Mouse (Mus musculus): ENCODE results near the gene Ttll10. TPM values are rescaled to one million over a fixed set of nuclear protein-coding genes. Genes with fewer than 3 reads are reported as not detected.

Ttll10 gene
- total RNA-seq, 2 experiments from 2014 or later: not detected

DNA sequence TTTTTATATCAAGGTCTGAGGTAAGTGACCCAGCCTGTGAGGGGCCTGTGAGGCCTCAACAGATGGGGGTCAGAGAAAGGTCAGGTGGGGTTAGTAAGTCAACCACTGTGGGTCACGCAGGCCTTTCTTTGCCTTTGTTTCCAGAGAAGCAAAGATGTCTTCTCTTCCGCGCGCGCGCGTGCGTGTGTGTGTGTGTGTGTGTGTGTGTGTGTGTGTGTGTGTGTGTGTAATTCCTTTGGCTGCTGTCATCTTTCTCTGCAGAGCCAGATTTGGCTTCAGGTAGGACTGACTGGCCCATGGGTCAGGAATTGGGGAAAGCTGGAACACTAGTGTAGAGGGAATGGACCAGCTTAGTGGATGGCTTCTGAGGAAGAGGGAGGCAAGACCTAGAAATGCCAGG lies 10.5 kb upstream of the Ttll10 start:
- intact Hi-C loops (cut with DNase I; ENCODE audit: low total_unique reads): no loop called here
- no peak for DNase-seq

DNA sequence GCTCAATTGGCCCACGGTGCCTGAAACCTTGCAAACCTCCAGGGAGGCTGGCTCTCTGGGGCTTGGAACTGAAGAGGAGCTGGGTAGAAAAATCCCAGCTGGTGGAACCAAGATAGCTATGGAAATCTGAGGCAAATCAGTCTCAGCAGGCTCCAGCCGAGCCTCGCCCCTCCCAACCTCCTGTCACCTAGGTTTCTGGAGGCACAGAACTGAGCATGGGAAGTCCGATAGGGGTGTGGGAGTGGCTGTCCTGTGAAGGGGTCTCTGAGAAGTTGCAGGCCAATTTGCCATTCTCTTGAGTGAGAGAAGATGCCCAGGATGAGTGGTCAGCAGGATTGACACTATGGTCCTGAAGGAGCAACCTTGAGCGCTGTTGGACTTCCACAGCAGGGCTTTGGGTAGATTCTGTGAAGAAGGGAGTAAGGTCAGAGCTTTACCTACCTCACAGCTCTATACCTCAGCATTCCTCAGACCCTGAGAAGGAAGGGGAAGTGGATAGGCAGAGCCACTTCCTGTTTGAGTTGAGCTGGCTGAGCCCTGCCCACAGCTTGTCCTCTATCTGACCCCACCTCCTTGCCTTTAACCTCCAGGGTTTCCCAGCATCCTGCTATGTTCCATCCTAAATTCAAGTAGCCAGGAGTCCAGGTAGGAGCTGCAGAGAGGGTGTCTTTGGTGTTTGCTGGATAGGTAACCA lies 8.2 kb upstream of the Ttll10 start:
- intact Hi-C loops (cut with DNase I; ENCODE audit: low total_unique reads): no loop called here
- no peak for DNase-seq

- DNase-seq: no peak
- intact Hi-C loops (cut with DNase I; ENCODE audit: low total_unique reads): no loop called here
These were observed 6.1 kb upstream of the Ttll10 start for GRCm38 (mm10) chr4:156065156-156065894.

GRCm38 (mm10) chr4:156064510-156064897 lies 5.3 kb upstream of the Ttll10 start:
- intact Hi-C loops (cut with DNase I; ENCODE audit: low total_unique reads): no loop called here

GRCm38 (mm10) chr4:156063861-156064509 lies 4.8 kb upstream of the Ttll10 start:
- intact Hi-C loops (cut with DNase I; ENCODE audit: low total_unique reads): no loop called here
- DNase-seq: no peak

More at GRCm38 (mm10) chr4:156064510-156064897, 5.3 kb upstream of the Ttll10 start:
- DNase-seq: no peak

DNA sequence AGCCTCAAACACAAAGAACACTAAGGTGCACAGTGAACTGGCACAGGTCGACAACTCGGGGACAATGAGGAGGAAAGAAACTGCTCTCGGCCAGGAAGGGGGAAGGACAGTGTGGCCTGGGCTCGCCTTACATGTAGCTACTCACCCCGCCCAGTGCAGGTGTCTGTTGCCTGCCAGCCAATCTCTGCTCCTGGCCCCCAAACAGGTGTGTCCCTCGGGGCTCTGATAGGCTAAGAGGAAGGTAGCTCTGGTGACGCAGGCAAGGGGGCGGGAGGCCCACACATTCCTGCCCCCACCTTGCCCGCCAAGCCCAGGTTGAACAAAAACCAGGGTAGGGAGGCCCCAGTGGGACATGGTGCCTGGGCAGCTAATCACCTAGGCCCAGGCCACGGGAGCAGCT lies 499 bp upstream of the Ttll10 start:
- intact Hi-C loops (cut with DNase I; ENCODE audit: low total_unique reads): no loop called here
- DNase-seq: no peak

- intact Hi-C loops (cut with DNase I; ENCODE audit: low total_unique reads): no loop called here
- DNase-seq: no peak
These were observed 388 bp downstream of the Ttll10 start for GRCm38 (mm10) chr4:156058826-156059225.

DNA sequence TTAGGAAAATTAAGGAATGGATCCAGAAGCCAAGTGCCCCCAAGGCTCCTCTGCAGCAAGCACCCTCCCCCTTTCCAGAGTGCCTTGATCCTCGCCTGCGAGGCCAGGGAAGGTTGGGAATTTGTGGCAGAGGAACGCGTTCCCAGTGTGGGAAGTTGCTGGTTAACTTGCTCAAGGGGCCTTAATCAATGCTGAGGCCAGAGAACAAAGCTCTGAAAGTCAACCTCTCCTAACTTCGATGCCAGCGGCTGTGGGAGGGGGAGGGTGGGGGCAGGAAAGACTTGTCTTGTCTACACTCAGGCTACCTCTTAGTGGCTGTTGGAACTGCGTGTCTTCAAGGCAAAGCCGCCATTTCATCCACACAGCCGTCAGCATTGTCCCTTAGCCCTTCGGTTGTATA lies 1.5 kb downstream of the Ttll10 start:
- intact Hi-C loops (cut with DNase I; ENCODE audit: low total_unique reads): no loop called here
- DNase-seq: no peak

GRCm38 (mm10) chr4:156055173-156055572 lies 4.0 kb downstream of the Ttll10 start:
- no peak for DNase-seq
- intact Hi-C loops (cut with DNase I; ENCODE audit: low total_unique reads): no loop called here

DNA sequence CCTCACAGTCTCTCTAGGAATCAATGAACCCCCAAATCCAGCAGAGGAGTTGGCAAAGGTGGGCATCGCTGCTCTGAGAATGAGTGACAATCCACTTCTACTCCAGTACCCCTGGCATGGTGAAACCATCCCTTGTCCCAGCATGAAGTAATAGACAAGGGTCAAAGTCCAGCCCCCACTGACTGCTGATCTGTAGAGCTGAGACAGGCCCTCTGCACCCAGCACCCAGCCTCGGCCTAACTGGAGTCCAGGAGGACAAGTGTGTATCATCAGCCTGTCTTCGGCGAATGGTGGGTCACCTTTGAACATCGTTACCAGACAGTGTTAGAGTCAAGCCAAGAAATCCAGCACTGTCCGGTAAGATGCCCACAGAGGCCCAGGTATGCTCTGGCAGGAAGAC lies 4.6 kb downstream of the Ttll10 start:
- intact Hi-C loops (cut with DNase I; ENCODE audit: low total_unique reads): no loop called here
- DNase-seq: no peak

GRCm38 (mm10) chr4:156054130-156054529 lies 5.1 kb downstream of the Ttll10 start:
- intact Hi-C loops (cut with DNase I; ENCODE audit: low total_unique reads): no loop called here
- DNase-seq: no peak

DNA sequence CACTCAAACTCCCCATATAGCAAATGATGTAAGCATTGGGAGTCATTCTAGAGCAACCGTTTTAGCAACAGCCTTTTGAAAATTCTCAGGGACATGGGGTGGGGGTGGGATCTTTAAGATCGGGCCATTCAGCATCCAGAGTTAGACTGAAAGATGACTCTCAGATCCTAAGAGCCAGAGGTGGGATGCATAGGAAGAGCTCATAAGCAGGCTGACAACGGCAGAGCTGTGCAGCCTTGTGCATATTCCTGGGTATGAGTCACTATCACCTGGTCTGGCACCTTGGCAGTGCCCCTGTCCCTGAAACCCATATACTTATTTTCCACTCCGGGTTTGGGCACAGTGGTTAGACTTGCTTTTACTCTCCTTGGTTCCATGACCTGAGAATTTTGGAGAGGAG lies 6.1 kb downstream of the Ttll10 start:
- intact Hi-C loops (cut with DNase I; ENCODE audit: low total_unique reads): no loop called here
- no peak for DNase-seq

DNA sequence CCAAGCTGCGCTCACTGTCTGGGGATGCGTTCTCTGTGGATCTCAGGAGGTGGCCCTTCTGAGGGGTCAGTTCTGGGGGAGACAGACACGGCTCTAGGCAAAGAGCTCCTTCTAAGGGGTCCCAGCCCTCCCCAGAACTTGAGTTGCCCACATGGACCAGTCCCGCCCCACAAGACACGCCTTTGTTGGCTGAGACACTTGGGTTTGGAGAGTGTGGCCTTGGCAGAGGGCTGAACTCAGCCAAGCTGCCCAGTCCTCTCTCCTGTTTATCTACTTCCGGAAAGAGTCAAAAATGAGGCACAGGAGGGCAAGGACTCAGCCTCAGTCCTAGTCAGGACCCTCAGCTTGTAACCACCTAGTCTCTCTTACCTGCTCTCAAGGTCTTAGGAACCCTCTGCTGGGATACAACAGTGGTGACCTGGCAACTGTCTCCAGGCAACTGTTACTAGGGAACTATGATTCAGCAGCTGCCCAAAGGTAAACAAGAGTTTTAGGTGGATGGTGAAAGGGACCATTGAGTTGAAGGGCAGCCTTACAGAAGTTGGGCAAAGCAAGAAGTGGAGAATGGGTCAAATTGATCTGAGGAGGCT lies 8.7 kb downstream of the Ttll10 start:
- intact Hi-C loops (cut with DNase I; ENCODE audit: low total_unique reads): no loop called here
- no peak for DNase-seq

- no peak for DNase-seq
- intact Hi-C loops (cut with DNase I; ENCODE audit: low total_unique reads): no loop called here
These were observed 9.4 kb downstream of the Ttll10 start for GRCm38 (mm10) chr4:156049779-156050178.

- intact Hi-C loops (cut with DNase I; ENCODE audit: low total_unique reads): no loop called here
These were observed 14.5 kb downstream of the Ttll10 start for GRCm38 (mm10) chr4:156044754-156045153.

GRCm38 (mm10) chr4:156034901-156035300 lies 24.3 kb downstream of the Ttll10 start:
- intact Hi-C loops (cut with DNase I; ENCODE audit: low total_unique reads): loop anchor here (5.0 kb wide), 1 partner anchor 48 kb away; no protein-coding TSS in a partner anchor
- no peak for DNase-seq

More at GRCm38 (mm10) chr4:156044754-156045153, 14.5 kb downstream of the Ttll10 start:
- no peak for DNase-seq

DNA sequence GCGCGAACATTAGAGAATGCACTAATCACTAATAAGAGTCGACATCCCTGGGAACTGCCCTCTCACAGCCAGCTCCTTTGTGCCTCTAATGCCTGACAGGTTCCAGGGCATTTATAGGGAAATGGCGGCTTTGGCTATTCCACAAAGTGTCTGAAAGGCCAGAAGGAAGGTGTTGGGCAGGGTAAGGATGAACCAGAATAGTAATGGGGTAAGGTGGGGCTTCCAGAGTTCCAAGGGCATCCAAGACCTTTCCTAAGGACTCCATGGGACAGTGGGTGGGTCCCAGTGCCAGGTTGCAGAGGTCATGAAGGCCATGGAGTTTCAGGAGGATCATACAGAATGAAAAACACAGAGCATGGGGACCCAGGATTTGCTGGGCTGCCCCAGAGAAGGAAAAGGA lies 24.9 kb downstream of the Ttll10 start:
- intact Hi-C loops (cut with DNase I; ENCODE audit: low total_unique reads): loop anchor here (5.0 kb wide), 1 partner anchor 47 kb away; no protein-coding TSS in a partner anchor
- DNase-seq: no peak

- peak; percentile 48 for DNase-seq
- intact Hi-C loops (cut with DNase I; ENCODE audit: low total_unique reads): loop anchor here (5.0 kb wide), 1 partner anchor 46 kb away; no protein-coding TSS in a partner anchor
These were observed 25.6 kb downstream of the Ttll10 start for GRCm38 (mm10) chr4:156033476-156034119.

DNA sequence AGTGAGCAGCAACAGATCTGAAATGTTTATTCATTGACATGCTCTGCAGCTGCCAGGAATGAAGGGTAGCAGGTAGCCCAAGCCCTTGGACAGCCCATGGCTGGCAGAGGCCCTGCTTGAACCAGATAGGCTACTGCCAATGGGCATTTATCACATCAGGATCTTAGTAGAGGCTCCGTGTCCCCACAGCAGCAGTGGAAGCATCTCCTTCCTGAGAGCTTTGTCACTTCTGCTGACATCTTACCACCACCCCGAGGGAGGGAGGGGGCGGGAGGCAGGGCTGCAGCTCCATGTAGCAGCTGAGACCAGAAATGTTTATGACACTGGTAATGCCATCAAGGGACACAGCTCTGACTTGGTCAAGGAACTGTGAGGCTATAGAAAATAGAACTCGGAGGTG lies 26.4 kb downstream of the Ttll10 start:
- intact Hi-C loops (cut with DNase I; ENCODE audit: low total_unique reads): loop anchor here (5.0 kb wide), 1 partner anchor 46 kb away; no protein-coding TSS in a partner anchor
- no peak for DNase-seq

Data from gastrocnemius, postnatal 14 days (tissue).